Mouse (Mus musculus): ENCODE measurements at regions not wholly inside any gene's neighbourhood (a gene's known extent, or its start where the extent isn't known, plus 50 kb on each side); places are given as distances from the start of the nearest gene placed in this dataset.

- no peak for DNase-seq (ENCODE audit: low spot score)
These were observed 332.1 kb upstream of the Nfe2l3 start for GRCm38 (mm10) chr6:51100341-51100740.

GRCm38 (mm10) chr6:51103236-51103635, 329.2 kb upstream of the Nfe2l3 start:
- no peak for DNase-seq (ENCODE audit: low spot score)

- no peak for DNase-seq (ENCODE audit: low spot score)
These were observed 328.1 kb upstream of the Nfe2l3 start for GRCm38 (mm10) chr6:51104336-51104735.

- DNase-seq (ENCODE audit: low spot score): no peak
These were observed 324.0 kb upstream of the Nfe2l3 start for GRCm38 (mm10) chr6:51108336-51108956.

- DNase-seq (ENCODE audit: low spot score): no peak
These were observed 321.9 kb upstream of the Nfe2l3 start for GRCm38 (mm10) chr6:51110596-51110995.

GRCm38 (mm10) chr6:51114604-51115333, 317.7 kb upstream of the Nfe2l3 start:
- no peak for DNase-seq (ENCODE audit: low spot score)

GRCm38 (mm10) chr6:51118833-51119535, 313.5 kb upstream of the Nfe2l3 start:
- no peak for DNase-seq (ENCODE audit: low spot score)

GRCm38 (mm10) chr6:51119691-51120302, 312.7 kb upstream of the Nfe2l3 start:
- DNase-seq (ENCODE audit: low spot score): no peak

- DNase-seq (ENCODE audit: low spot score): no peak
These were observed 309.5 kb upstream of the Nfe2l3 start for GRCm38 (mm10) chr6:51122941-51123340.

- DNase-seq (ENCODE audit: low spot score): no peak
These were observed 304.6 kb upstream of the Nfe2l3 start for GRCm38 (mm10) chr6:51127851-51128250.

- no peak for DNase-seq (ENCODE audit: low spot score)
These were observed 303.4 kb upstream of the Nfe2l3 start for GRCm38 (mm10) chr6:51129096-51129495.

GRCm38 (mm10) chr6:51129591-51129990, 302.9 kb upstream of the Nfe2l3 start:
- DNase-seq (ENCODE audit: low spot score): no peak

- no peak for DNase-seq (ENCODE audit: low spot score)
These were observed 287.7 kb upstream of the Nfe2l3 start for GRCm38 (mm10) chr6:51144762-51145161.

- no peak for DNase-seq (ENCODE audit: low spot score)
These were observed 286.6 kb upstream of the Nfe2l3 start for GRCm38 (mm10) chr6:51145863-51146262.

- DNase-seq (ENCODE audit: low spot score): no peak
These were observed 283.6 kb upstream of the Nfe2l3 start for GRCm38 (mm10) chr6:51148821-51149220.

- DNase-seq (ENCODE audit: low spot score): no peak
These were observed 282.4 kb upstream of the Nfe2l3 start for GRCm38 (mm10) chr6:51150066-51150465.

- DNase-seq (ENCODE audit: low spot score): no peak
These were observed 282.0 kb upstream of the Nfe2l3 start for GRCm38 (mm10) chr6:51150486-51150885.

GRCm38 (mm10) chr6:51150916-51151315, 281.6 kb upstream of the Nfe2l3 start:
- no peak for DNase-seq (ENCODE audit: low spot score)

- no peak for DNase-seq (ENCODE audit: low spot score)
These were observed 275.6 kb upstream of the Nfe2l3 start for GRCm38 (mm10) chr6:51156836-51157370.

GRCm38 (mm10) chr6:51161149-51161548, 271.3 kb upstream of the Nfe2l3 start:
- no peak for DNase-seq (ENCODE audit: low spot score)

- DNase-seq (ENCODE audit: low spot score): no peak
These were observed 270.0 kb upstream of the Nfe2l3 start for GRCm38 (mm10) chr6:51162208-51163082.
